Mouse (Mus musculus) ES-E14 (cell line): Measurements from ENCODE around the gene Olfr654. TPM values are rescaled to one million over a fixed set of nuclear protein-coding genes. Genes with fewer than 3 reads are reported as not detected.

Experiments used
- DNase-seq: peaks from one replicate; pipeline ENCODE4 v3.0.0-alpha.2; 2013; ENCODE audit warnings: low read depth, low spot score
- H3K27ac ChIP-seq: 2 replicates; pipeline ENCODE4 v1.5.1; 2012; ENCODE audit warnings: low read depth, mild to moderate bottlenecking, low read length, moderate library complexity, mixed read lengths; ENCODE audit not compliant: poor library complexity, insufficient read depth, severe bottlenecking
- H3K36me3 ChIP-seq: 2 replicates; pipeline ENCODE4 v1.6.1; 2012; ENCODE audit warnings: mild to moderate bottlenecking, low read length, moderate library complexity, mixed read lengths; ENCODE audit not compliant: control insufficient read depth, poor library complexity, insufficient read depth, severe bottlenecking
- H3K4me1 ChIP-seq, 2 experiments: fragments of 150-350 bp in 1 of 2; sonication (generic) in 1 of 2; 2 replicates each; pipeline ENCODE4 v1.6.1; 2012; ENCODE audit warnings: low read length in 2 of 2, mild to moderate bottlenecking in 1 of 2, mixed read lengths in 1 of 2; ENCODE audit not compliant: control insufficient read depth in 2 of 2, insufficient read depth in 2 of 2, poor library complexity in 1 of 2
- H3K4me3 ChIP-seq, 2 experiments: fragments of 150-350 bp in 1 of 2; sonication (generic) in 1 of 2; 2 replicates each; pipeline ENCODE4 v1.5.1; 2012; ENCODE audit warnings: low read length in 2 of 2, low read depth in 1 of 2, mild to moderate bottlenecking in 1 of 2, mixed read lengths in 1 of 2; ENCODE audit not compliant: insufficient read depth in 1 of 2, poor library complexity in 1 of 2, severe bottlenecking in 1 of 2
- H3K9ac ChIP-seq: 2 replicates; pipeline ENCODE4 v1.6.1; 2012; ENCODE audit warnings: low read depth, mild to moderate bottlenecking, low read length, mixed read lengths; ENCODE audit not compliant: poor library complexity, insufficient read depth, severe bottlenecking
- H3K9me3 ChIP-seq: fragments of 150-350 bp; sonication (generic); 2 replicates; pipeline ENCODE4 v1.6.1; 2012; ENCODE audit warnings: low read depth, mild to moderate bottlenecking, low read length; ENCODE audit not compliant: control insufficient read depth, insufficient read depth
- CHD2 ChIP-seq: IDR thresholded peaks from 2 replicates; pipeline ENCODE4 v1.6.1; 2014; ENCODE audit warnings: mild to moderate bottlenecking, low read depth, low read length, inconsistent platforms
- HCFC1 ChIP-seq: IDR thresholded peaks from 2 replicates; pipeline ENCODE4 v1.6.1; 2012; ENCODE audit warnings: low read length, inconsistent platforms, borderline replicate concordance; ENCODE audit not compliant: insufficient read depth
- MAFK ChIP-seq: IDR thresholded peaks from 2 replicates; pipeline ENCODE4 v1.6.1; 2014; ENCODE audit warnings: mild to moderate bottlenecking, low read depth, low read length, inconsistent platforms; ENCODE audit not compliant: insufficient read depth
- ZC3H11A ChIP-seq: IDR thresholded peaks from 2 replicates; pipeline ENCODE4 v1.6.1; 2012; ENCODE audit warnings: low read depth, mild to moderate bottlenecking, inconsistent platforms, low read length, borderline replicate concordance
- ZNF384 ChIP-seq: IDR thresholded peaks from 2 replicates; pipeline ENCODE4 v1.6.1; 2012; ENCODE audit warnings: low read depth, low read length, inconsistent platforms
- in situ Hi-C, 2 experiments: fragments of 600-800 bp; cut with MboI; formaldehyde crosslinking; loops; one replicate each; pipeline ENCODE4 v1.15.1; 2025; ENCODE audit warnings: low sequenced_read_pairs in 2 of 2, inconsistent platforms in 1 of 2; ENCODE audit not compliant: unreplicated experiment in 2 of 2
- total RNA-seq: library from RNA; depleted of rRNA; stranded (reverse); fragments of 300-350 nt; gene quantifications from 2 replicates; pipeline ENCODE4 v1.2.3, GENCODE M21; 2012; rRNA removed

Gene Olfr654
- total RNA-seq: not detected in 2 replicates

DNA sequence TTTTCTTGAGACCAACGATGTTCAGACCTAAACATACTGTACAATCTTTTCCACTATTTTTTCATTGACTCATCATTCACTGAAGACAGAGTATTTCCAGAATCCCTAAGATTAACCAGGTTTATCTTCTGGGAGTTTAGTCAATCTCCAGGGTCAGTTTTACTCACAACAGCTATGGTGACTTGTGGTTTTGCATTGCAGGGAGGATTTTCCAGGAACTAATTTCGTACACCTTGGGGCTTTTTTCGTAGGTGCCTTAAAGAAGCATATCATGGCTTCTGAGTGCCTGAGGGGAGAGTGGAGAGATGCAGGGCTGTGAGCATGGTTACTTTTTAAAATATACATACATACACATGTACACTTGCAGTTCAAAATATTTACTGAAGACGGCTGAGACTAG is at the start of gene Olfr654:
Olfr654 (plus strand) TSS at position 301 of the 400 bp plus-strand sequence.
- no peak for DNase-seq
- Histone ChIP-seq H3K36me3 (no peaks in the 10 kb centered on the region), H3K4me1 (no peaks in the 10 kb centered on the region), H3K27ac (no peak within 1 kb of the TSS), H3K4me3 (no peak within 1 kb of the TSS), H3K9ac (no peak within 1 kb of the TSS), H3K9me3 (no peaks in the 10 kb centered on the region)
- in situ Hi-C loops: no loop called here
- no peak for TF ChIP-seq ZC3H11A
- TF ChIP-seq HCFC1: no peak
- TF ChIP-seq MAFK: no peak
- no peak for TF ChIP-seq CHD2
- TF ChIP-seq ZNF384: no peak

DNA sequence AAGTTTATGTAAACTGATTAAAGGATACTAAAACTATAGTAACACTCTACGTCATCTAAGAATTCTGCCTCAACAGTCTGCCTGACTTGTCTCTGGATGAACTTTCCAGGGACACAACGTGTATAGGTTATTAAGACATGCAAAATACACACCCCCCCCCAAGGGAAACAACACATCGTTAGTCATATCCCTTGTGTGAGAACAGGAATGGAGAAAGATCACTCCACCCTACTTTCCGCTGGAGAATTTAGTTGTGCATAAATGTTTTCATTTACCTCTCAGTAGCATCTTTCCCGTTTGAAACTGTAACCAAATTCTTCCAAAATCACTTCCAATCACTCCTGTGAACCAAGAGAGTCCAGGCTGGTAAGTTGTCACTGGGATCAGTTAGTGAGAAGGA is 37.0 kb upstream of the Olfr654 start, which contains the start of gene Olfr651:
Olfr651 (plus strand) TSS at position 301 of the 400 bp plus-strand sequence.
- no peaks in the 10 kb centered on the region for H3K4me1 ChIP-seq

GRCm38 (mm10) chr7:104552700-104553099 is 34.1 kb upstream of the Olfr654 start:
- H3K4me1 ChIP-seq: no peaks in the 10 kb centered on the region
- no peak for DNase-seq
- no peaks in the 10 kb centered on the region for H3K9me3 ChIP-seq
- TF ChIP-seq ZNF384 (no peak), ZC3H11A (no peak), HCFC1 (no peak)
- in situ Hi-C loops: no loop called here
- no peak overlapping the region for H3K4me3 ChIP-seq
- no peak overlapping the region for H3K27ac ChIP-seq
- no peaks in the 10 kb centered on the region for H3K36me3 ChIP-seq
- H3K9ac ChIP-seq: no peak overlapping the region

More for the DNA sequence above, 37.0 kb upstream of the Olfr654 start, which contains the start of gene Olfr651:
- H3K27ac ChIP-seq: no peak within 1 kb of the TSS
- H3K9ac ChIP-seq: no peak within 1 kb of the TSS
- TF ChIP-seq ZC3H11A (no peak), CHD2 (no peak), MAFK (no peak), HCFC1 (no peak), ZNF384 (no peak)
- no peaks in the 10 kb centered on the region for H3K36me3 ChIP-seq
- in situ Hi-C loops: no loop called here
- H3K9me3 ChIP-seq: no peaks in the 10 kb centered on the region
- no peak for DNase-seq
- H3K4me3 ChIP-seq: no peak within 1 kb of the TSS

- Histone ChIP-seq H3K4me3 (no peak within 1 kb of the TSS), H3K4me1 (no peaks in the 10 kb centered on the region), H3K27ac (no peak within 1 kb of the TSS), H3K9me3 (no peaks in the 10 kb centered on the region), H3K9ac (no peak within 1 kb of the TSS), H3K36me3 (no peaks in the 10 kb centered on the region)
- no peak for DNase-seq
- TF ChIP-seq ZNF384: no peak
- no peak for TF ChIP-seq MAFK
- in situ Hi-C loops: no loop called here
Observed at GRCm38 (mm10) chr7:104560601-104561000, 26.2 kb upstream of the Olfr654 start, which contains the start of gene Olfr652. Gene Olfr652, plus strand, starts transcription at chr7:104560901.

GRCm38 (mm10) chr7:104577014-104577413 is 9.8 kb upstream of the Olfr654 start, which contains the start of gene Olfr653:
Gene Olfr653, plus strand, starts transcription at chr7:104577314.
- H3K36me3 ChIP-seq: no peaks in the 10 kb centered on the region
- in situ Hi-C loops: no loop called here

More at GRCm38 (mm10) chr7:104577014-104577413, 9.8 kb upstream of the Olfr654 start, which contains the start of gene Olfr653:
- no peak within 1 kb of the TSS for H3K27ac ChIP-seq
- no peak for DNase-seq
- H3K4me3 ChIP-seq: no peak within 1 kb of the TSS
- H3K9me3 ChIP-seq: no peaks in the 10 kb centered on the region
- H3K4me1 ChIP-seq: no peaks in the 10 kb centered on the region
- no peak within 1 kb of the TSS for H3K9ac ChIP-seq
- TF ChIP-seq ZNF384 (no peak), HCFC1 (no peak), CHD2 (no peak), MAFK (no peak), ZC3H11A (no peak)
